ENCODE assay signal across 18 mouse cellular contexts in the genomic region with DNA sequence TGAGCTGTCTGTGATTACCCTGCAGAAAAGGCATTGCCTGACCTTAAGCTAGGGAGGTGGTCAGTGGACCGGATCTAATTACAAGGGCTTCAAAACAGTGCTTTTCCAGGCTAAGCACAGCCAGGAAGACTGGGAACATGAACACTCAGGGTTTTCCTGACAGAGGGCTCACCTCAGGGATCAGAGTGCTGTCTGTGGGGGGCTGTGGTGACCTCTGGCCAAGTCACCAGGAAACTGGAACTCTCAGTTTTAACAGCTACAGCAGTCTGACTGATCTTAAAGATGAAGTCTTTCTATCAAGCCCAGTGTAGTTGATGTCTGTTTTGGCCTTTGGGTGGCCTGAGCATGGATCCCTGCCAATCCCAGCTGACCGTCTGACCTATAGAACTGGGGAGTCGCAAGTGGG. TPM values are rescaled to one million over a fixed set of nuclear protein-coding genes. Genes with fewer than 3 reads are reported as not detected.
DNase-seq lines count a peak whose midpoint lies in the region; ATAC-seq and TF ChIP-seq lines count a peak whose summit lies in the region.
"Had no signal": no experiment of that assay in that cellular context is flagged by ENCODE, and none has a peak within 500 bp of the region (broad histone marks: within the 10 kb centered on the region; RNA-seq: fewer than 3 reads in every experiment).

No protein-coding gene starts in this region.

- ATAC-seq in midbrain, embryonic 11.5 days (ENCODE audit: low FRiP score), result no peak
- peak; percentile 52 for ATAC-seq in kidney, embryonic 15.5 days (replicated peaks; ENCODE audit: low FRiP score)
- ATAC-seq: CD4-positive, CD25-positive, alpha-beta regulatory T cell, adult 4 months; forebrain, embryonic 13.5 days; hindbrain, embryonic 16.5 days; midbrain, embryonic 15.5 days had no signal

- H3K4me2 ChIP-seq in midbrain, embryonic 11.5 days, result no peak overlapping the region
- no peak overlapping the region for H3K4me2 ChIP-seq in kidney, embryonic 15.5 days
- peak overlapping the region; percentile 25 for H3K4me2 ChIP-seq in myocyte (ENCODE audit: low read depth)
- H3K4me2 ChIP-seq: embryonic facial prominence, embryonic 15.5 days; forebrain, embryonic 13.5 days; limb, embryonic 12.5 days; midbrain, embryonic 15.5 days; stomach, embryonic 15.5 days had no signal

- no peaks in the 10 kb centered on the region for H3K4me1 ChIP-seq in midbrain, embryonic 11.5 days (ENCODE audit: control insufficient read depth, insufficient read depth, low read length)
- H3K4me1 ChIP-seq in midbrain, embryonic 10.5 days, result peaks cover 15% of the 10 kb centered on the region
- H3K4me1 ChIP-seq in embryonic facial prominence, embryonic 10.5 days, result peaks cover 52% of the 10 kb centered on the region
- H3K4me1 ChIP-seq in kidney, embryonic 15.5 days, result peaks cover 76% of the 10 kb centered on the region
- H3K4me1 ChIP-seq: midbrain, embryonic 15.5 days had no signal

- no peak overlapping the region for H3K27ac ChIP-seq in midbrain, embryonic 11.5 days (ENCODE audit: low read depth, low read length)
- H3K27ac ChIP-seq in midbrain, embryonic 10.5 days (replicated peaks), result no peak overlapping the region
- peak overlapping the region; percentile 15; the same call in 1 of the 2 replicates for H3K27ac ChIP-seq in embryonic facial prominence, embryonic 10.5 days (replicated peaks)
- peak overlapping the region; percentile 71 for H3K27ac ChIP-seq in kidney, embryonic 15.5 days
- H3K27ac ChIP-seq: embryonic facial prominence, embryonic 15.5 days; forebrain, embryonic 13.5 days; left cerebral cortex, adult 2 months; limb, embryonic 12.5 days; midbrain, embryonic 15.5 days; stomach, embryonic 15.5 days had no signal

- no peaks in the 10 kb centered on the region for H3K27me3 ChIP-seq in midbrain, embryonic 11.5 days (ENCODE audit: control insufficient read depth, insufficient read depth, low read length)
- H3K27me3 ChIP-seq in midbrain, embryonic 10.5 days (ENCODE audit: low read depth, poor library complexity, severe bottlenecking), result no peaks in the 10 kb centered on the region
- H3K27me3 ChIP-seq in embryonic facial prominence, embryonic 10.5 days (replicated peaks; ENCODE audit: low read depth, poor library complexity, severe bottlenecking), result no peaks in the 10 kb centered on the region
- H3K27me3 ChIP-seq in kidney, embryonic 15.5 days, result no peaks in the 10 kb centered on the region
- no peaks in the 10 kb centered on the region for H3K27me3 ChIP-seq in myocyte (ENCODE audit: control insufficient read depth, insufficient read depth, insufficient read length)
- H3K27me3 ChIP-seq: embryonic facial prominence, embryonic 15.5 days; forebrain, embryonic 13.5 days; limb, embryonic 12.5 days; midbrain, embryonic 15.5 days; stomach, embryonic 15.5 days had no signal

- no peaks in the 10 kb centered on the region for H3K36me3 ChIP-seq in midbrain, embryonic 11.5 days (ENCODE audit: control insufficient read depth, insufficient read depth, low read length)
- H3K36me3 ChIP-seq in midbrain, embryonic 10.5 days, result no peaks in the 10 kb centered on the region
- H3K36me3 ChIP-seq in embryonic facial prominence, embryonic 10.5 days (replicated peaks), result no peaks in the 10 kb centered on the region
- no peaks in the 10 kb centered on the region for H3K36me3 ChIP-seq in kidney, embryonic 15.5 days
- no peaks in the 10 kb centered on the region for H3K36me3 ChIP-seq in myocyte (ENCODE audit: control insufficient read depth, insufficient read depth)
- H3K36me3 ChIP-seq: embryonic facial prominence, embryonic 15.5 days; limb, embryonic 12.5 days; midbrain, embryonic 15.5 days; stomach, embryonic 15.5 days had no signal

- no peaks in the 10 kb centered on the region for H3K79me2 ChIP-seq in myocyte (ENCODE audit: control insufficient read depth, insufficient read depth)

- WGBS in midbrain, embryonic 11.5 days, result 79% methylated on average over 3 of the region's 3 CpGs
- WGBS in midbrain, embryonic 10.5 days, result 67% methylated on average over 3 of the region's 3 CpGs
- 60% methylated on average over 3 of the region's 3 CpGs for WGBS in embryonic facial prominence, embryonic 10.5 days
- WGBS in kidney, embryonic 15.5 days, result 16% methylated on average over 3 of the region's 3 CpGs

- no peaks in the 10 kb centered on the region for H3K9me3 ChIP-seq in midbrain, embryonic 11.5 days (ENCODE audit: control insufficient read depth, low read length)
- no peaks in the 10 kb centered on the region for H3K9me3 ChIP-seq in midbrain, embryonic 10.5 days (replicated peaks)
- H3K9me3 ChIP-seq in embryonic facial prominence, embryonic 10.5 days, result no peaks in the 10 kb centered on the region
- no peaks in the 10 kb centered on the region for H3K9me3 ChIP-seq in kidney, embryonic 15.5 days (replicated peaks)
- H3K9me3 ChIP-seq: embryonic facial prominence, embryonic 15.5 days; forebrain, embryonic 13.5 days; limb, embryonic 12.5 days; midbrain, embryonic 15.5 days; stomach, embryonic 15.5 days had no signal

- no peak overlapping the region for H3K9ac ChIP-seq in midbrain, embryonic 11.5 days (ENCODE audit: low read length)
- H3K9ac ChIP-seq in kidney, embryonic 15.5 days, result no peak overlapping the region
- H3K9ac ChIP-seq: embryonic facial prominence, embryonic 15.5 days; forebrain, embryonic 13.5 days; limb, embryonic 12.5 days; midbrain, embryonic 15.5 days; stomach, embryonic 15.5 days had no signal

- no peak for TF ChIP-seq POLR2A in myocyte (IDR thresholded peaks at IDR 0.05; ENCODE audit: insufficient read length, low read depth)

- no peak overlapping the region for H3K4me3 ChIP-seq in midbrain, embryonic 11.5 days (ENCODE audit: low read depth, low read length)
- H3K4me3 ChIP-seq in midbrain, embryonic 10.5 days, result no peak overlapping the region
- no peak overlapping the region for H3K4me3 ChIP-seq in embryonic facial prominence, embryonic 10.5 days
- no peak overlapping the region for H3K4me3 ChIP-seq in kidney, embryonic 15.5 days (replicated peaks)
- no peak overlapping the region for H3K4me3 ChIP-seq in myocyte
- H3K4me3 ChIP-seq: embryonic facial prominence, embryonic 15.5 days; forebrain, embryonic 13.5 days; left cerebral cortex, adult 2 months; limb, embryonic 12.5 days; midbrain, embryonic 15.5 days; stomach, embryonic 15.5 days had no signal

- DNase-seq in midbrain, embryonic 11.5 days (ENCODE audit: low spot score, missing footprints), result peak; percentile 77
- DNase-seq in midbrain, embryonic 10.5 days (ENCODE audit: low spot score), result no peak
- no peak for DNase-seq in embryonic facial prominence, embryonic 10.5 days (ENCODE audit: low spot score)
- no peak for DNase-seq in adrenal gland, postnatal 10 days
- no peak for DNase-seq in ovary, adult 18-20 months (ENCODE audit: low spot score)
- DNase-seq: cerebellum, adult 11-12 months; heart, postnatal 14 days; thymus, postnatal 25 days had no signal

- H3ac ChIP-seq in myocyte (ENCODE audit: control insufficient read depth, insufficient read length), result no peak overlapping the region

TF ChIP-seq in myocyte, 11 proteins besides CTCF, POLR2A, EP300 and RAD21:
- TF ChIP-seq USF1 (IDR thresholded peaks at IDR 0.05; ENCODE audit: low read depth), result no peak
- TF ChIP-seq MYOD1 (IDR thresholded peaks at IDR 0.05; ENCODE audit: control insufficient read depth in 1 of 3, insufficient read length in 2 of 3, low read depth in 2 of 3), result no peak
- TF ChIP-seq E2F4 (IDR thresholded peaks at IDR 0.05; ENCODE audit: insufficient read depth), result no peak
- TF ChIP-seq REST (IDR thresholded peaks at IDR 0.05; ENCODE audit: insufficient read depth, insufficient read length), result no peak
- no peak for TF ChIP-seq MAX (IDR thresholded peaks at IDR 0.05; ENCODE audit: low read depth)
- TF ChIP-seq CEBPB (IDR thresholded peaks at IDR 0.05; ENCODE audit: insufficient read depth, poor library complexity, severe bottlenecking), result no peak
- no peak for TF ChIP-seq MYOG (IDR thresholded peaks at IDR 0.05; ENCODE audit: control insufficient read depth in 1 of 3, insufficient read depth in 1 of 3, insufficient read length in 2 of 3, low read depth in 2 of 3)
- no peak for TF ChIP-seq POLR2AphosphoS2 (IDR thresholded peaks at IDR 0.05; ENCODE audit: insufficient read length, low read depth)
- TF ChIP-seq TCF12 (IDR thresholded peaks at IDR 0.05; ENCODE audit: insufficient read depth, poor library complexity, severe bottlenecking), result no peak
- TF ChIP-seq SRF (IDR thresholded peaks at IDR 0.05; ENCODE audit: control insufficient read depth, insufficient read length, low read depth), result no peak
- TF ChIP-seq TCF3 (IDR thresholded peaks at IDR 0.05; ENCODE audit: insufficient read length, low read depth), result no peak

RNA-seq across cellular contexts. Expression of a gene that starts 17.7 kb away (rescaled TPM):
- 1.4 and 2.6 TPM in 2 replicates for polyA plus RNA-seq in midbrain, embryonic 11.5 days (2014; fragmentation: Nextera tagmentation; extraction: Ambion mirVana)
- polyA plus RNA-seq in midbrain, embryonic 10.5 days (2016; fragmentation: Nextera tagmentation; extraction: Ambion mirVana), result 0.81 and 0.95 TPM in 2 replicates
- 1.0 and 1.5 TPM in 2 replicates for polyA plus RNA-seq in embryonic facial prominence, embryonic 10.5 days (2016; fragmentation: Nextera tagmentation; extraction: Ambion mirVana)
- 7.1 and 9.8 TPM in 2 replicates for polyA plus RNA-seq in kidney, embryonic 15.5 days (2015; fragmentation: Nextera tagmentation; extraction: Ambion mirVana)
- 8.2 TPM for polyA plus RNA-seq in myocyte (2012; fragmentation: generic; extraction: Trizol)
- 10 to 100 TPM; 16.7 to 22.7 TPM for total RNA-seq in adrenal gland, postnatal 10 days (2021)

RNA-seq across cellular contexts. Expression of a gene that starts 58.5 kb away (rescaled TPM):
- polyA plus RNA-seq in midbrain, embryonic 11.5 days (2014; fragmentation: Nextera tagmentation; extraction: Ambion mirVana), result 27.7 and 28.0 TPM in 2 replicates
- polyA plus RNA-seq in midbrain, embryonic 10.5 days (2016; fragmentation: Nextera tagmentation; extraction: Ambion mirVana), result 22.2 and 23.2 TPM in 2 replicates
- polyA plus RNA-seq in embryonic facial prominence, embryonic 10.5 days (2016; fragmentation: Nextera tagmentation; extraction: Ambion mirVana), result 21.5 and 22.3 TPM in 2 replicates
- polyA plus RNA-seq in kidney, embryonic 15.5 days (2015; fragmentation: Nextera tagmentation; extraction: Ambion mirVana), result 30.2 and 30.8 TPM in 2 replicates
- polyA plus RNA-seq in myocyte (2012; fragmentation: generic; extraction: Trizol), result 12.3 TPM
- 10 to 100 TPM; 43.2 to 45.4 TPM for total RNA-seq in adrenal gland, postnatal 10 days (2021)

Comparison
In these comparisons a context has a peak if more than half of its experiments do, and no peak if none do; other contexts are left out.
1. H3K27ac ChIP-seq: peak in embryonic facial prominence, embryonic 10.5 days (single experiment) and kidney, embryonic 15.5 days (single experiment); none in midbrain, embryonic 11.5 days (single experiment) and midbrain, embryonic 10.5 days (single experiment).